Mouse (Mus musculus) kidney, postnatal 0 days (tissue): ENCODE measurements around the gene Fbf1. TPM values are rescaled to one million over a fixed set of nuclear protein-coding genes. Genes with fewer than 3 reads are reported as not detected.

Experiments
- ATAC-seq: fragments of 200-750 bp; cut with Nextera tagmentation; replicated peaks from 2 replicates; pipeline ENCODE4 v1.8.0; 2017; ENCODE audit warnings: low read depth, moderate number of reproducible peaks, moderate TSS enrichment, moderate library complexity; ENCODE audit not compliant: low FRiP score
- DNase-seq: peaks from one replicate; pipeline ENCODE4 v3.0.0-alpha.2; 2016; ENCODE audit warnings: low spot score
- H3K27ac ChIP-seq: fragments of 300-500 bp; sonication (generic); 2 replicates; pipeline ENCODE4 v1.5.1; 2014; ENCODE audit warnings: mild to moderate bottlenecking
- H3K27me3 ChIP-seq: fragments of 300-500 bp; sonication (generic); 2 replicates; pipeline ENCODE4 v1.6.1; 2014; ENCODE audit warnings: low read length, mixed read lengths; ENCODE audit not compliant: insufficient read depth
- H3K36me3 ChIP-seq: fragments of 300-500 bp; sonication (generic); 2 replicates; pipeline ENCODE4 v1.6.1; 2014; ENCODE audit warnings: low read length, mixed read lengths; ENCODE audit not compliant: insufficient read depth
- H3K4me1 ChIP-seq: fragments of 300-500 bp; sonication (generic); replicated peaks from 2 replicates; pipeline ENCODE4 v1.6.1; 2014; ENCODE audit warnings: antibody characterized with exemption, low read length, mixed read lengths; ENCODE audit not compliant: insufficient read depth
- H3K4me2 ChIP-seq: fragments of 300-500 bp; sonication (generic); 2 replicates; pipeline ENCODE4 v1.6.1; 2014; ENCODE audit warnings: mild to moderate bottlenecking, low read length, moderate library complexity, mixed read lengths
- H3K4me3 ChIP-seq: fragments of 300-500 bp; sonication (generic); replicated peaks from 2 replicates; pipeline ENCODE4 v1.5.1; 2014; ENCODE audit warnings: low read depth, low read length
- H3K9ac ChIP-seq: fragments of 300-500 bp; sonication (generic); 2 replicates; pipeline ENCODE4 v1.6.1; 2014; ENCODE audit warnings: low read depth, low read length
- H3K9me3 ChIP-seq: fragments of 300-500 bp; sonication (generic); replicated peaks from 2 replicates; pipeline ENCODE4 v1.6.1; 2016; ENCODE audit warnings: low read length, inconsistent platforms, mixed read lengths
- CTCF ChIP-seq: IDR thresholded peaks from 2 replicates; pipeline ENCODE4 v1.5.1; 2016; ENCODE audit warnings: antibody characterized with exemption, low read depth, mild to moderate bottlenecking, moderate library complexity
- WGBS: fragments of 180-500 bp; shearing (Covaris S2); extraction: QIAGEN DNeasy Blood & Tissue Kit; methylation state at CpG from one replicate; pipeline ENCODE4 v1.1.7; 2014; 5-methylcytosine and 5-hydroxymethylcytosine counted together
- polyA plus RNA-seq: library from polyadenylated mRNA; unstranded; fragments of >200 nt; fragmentation: Nextera tagmentation; extraction: Ambion mirVana; gene quantifications from 2 replicates; pipeline ENCODE4 v1.2.1, GENCODE M21; 2015

Gene Fbf1
- polyA plus RNA-seq = 16.8 and 20.0 TPM in 2 replicates

GRCm38 (mm10) chr11:116167884-116168439 lies at the start of gene Fbf1:
Fbf1 (minus strand) TSS chr11:116168166.
- peaks cover 20% of the 10 kb centered on the region for H3K4me1 ChIP-seq
- 0 out of 2 replicates have a peak, but pooled peaks have one; percentile 5 for TF ChIP-seq CTCF
- peaks cover 21% of the 10 kb centered on the region; the same call in 1 of the 2 replicates for H3K36me3 ChIP-seq
- H3K9me3 ChIP-seq = no peaks in the 10 kb centered on the region
- peak; percentile 88 for ATAC-seq
- H3K27ac ChIP-seq = peak within 1 kb of the TSS; percentile 93
- DNase-seq = peak; percentile 99
- H3K4me3 ChIP-seq = peak within 1 kb of the TSS; percentile 66
- H3K4me2 ChIP-seq = peak within 1 kb of the TSS; percentile 87
- WGBS = under 1% methylated on average over 40 of the region's 40 CpGs
- H3K9ac ChIP-seq = peak within 1 kb of the TSS; percentile 87
- H3K27me3 ChIP-seq = no peaks in the 10 kb centered on the region

GRCm38 (mm10) chr11:116216549-116216948 lies 48.6 kb upstream of the Fbf1 start:
- Histone ChIP-seq H3K9me3 (no peaks in the 10 kb centered on the region), H3K9ac (no peak overlapping the region), H3K4me1 (peaks cover 12% of the 10 kb centered on the region), H3K36me3 (no peaks in the 10 kb centered on the region), H3K27ac (no peak overlapping the region), H3K4me2 (no peak overlapping the region), H3K4me3 (no peak overlapping the region), H3K27me3 (no peaks in the 10 kb centered on the region)
- DNase-seq = no peak
- TF ChIP-seq CTCF = no peak
- ATAC-seq = no peak
- WGBS = 67% methylated on average over 11 of the region's 11 CpGs

- H3K9ac ChIP-seq = no peak overlapping the region
- no peaks in the 10 kb centered on the region for H3K36me3 ChIP-seq
- H3K4me2 ChIP-seq = no peak overlapping the region
- H3K4me3 ChIP-seq = no peak overlapping the region
- ATAC-seq = no peak
- TF ChIP-seq CTCF = no peak
- peaks cover 12% of the 10 kb centered on the region for H3K4me1 ChIP-seq
- no peak for DNase-seq
- no peak overlapping the region for H3K27ac ChIP-seq
- no peaks in the 10 kb centered on the region for H3K27me3 ChIP-seq
- no peaks in the 10 kb centered on the region for H3K9me3 ChIP-seq
- 90% methylated on average over 6 of the region's 6 CpGs for WGBS
These were observed 48.0 kb upstream of the Fbf1 start for GRCm38 (mm10) chr11:116215991-116216390.

GRCm38 (mm10) chr11:116215181-116215580 lies 47.2 kb upstream of the Fbf1 start:
- Histone ChIP-seq H3K4me2 (no peak overlapping the region), H3K9ac (no peak overlapping the region), H3K27me3 (no peaks in the 10 kb centered on the region), H3K4me3 (no peak overlapping the region), H3K9me3 (no peaks in the 10 kb centered on the region), H3K4me1 (peaks cover 12% of the 10 kb centered on the region), H3K36me3 (no peaks in the 10 kb centered on the region), H3K27ac (no peak overlapping the region)
- TF ChIP-seq CTCF = peak; percentile 60; the same call in 1 of the 2 replicates
- DNase-seq = peak; percentile 35
- no peak for ATAC-seq
- WGBS = 87% methylated on average over 7 of the region's 7 CpGs

- Histone ChIP-seq H3K9me3 (no peaks in the 10 kb centered on the region), H3K9ac (no peak overlapping the region), H3K4me3 (no peak overlapping the region), H3K27ac (no peak overlapping the region), H3K36me3 (no peaks in the 10 kb centered on the region), H3K27me3 (no peaks in the 10 kb centered on the region), H3K4me2 (no peak overlapping the region), H3K4me1 (peaks cover 5% of the 10 kb centered on the region; the same call in 1 of the 2 replicates)
- WGBS = 72% methylated on average over 13 of the region's 13 CpGs
- DNase-seq (peak; percentile 52), ATAC-seq (no peak)
- no peak for TF ChIP-seq CTCF
These were observed 46.0 kb upstream of the Fbf1 start for GRCm38 (mm10) chr11:116213877-116214510.

GRCm38 (mm10) chr11:116212847-116213246 lies 44.9 kb upstream of the Fbf1 start:
- no peaks in the 10 kb centered on the region for H3K9me3 ChIP-seq
- H3K4me1 ChIP-seq = no peaks in the 10 kb centered on the region
- 91% methylated on average over 6 of the region's 6 CpGs for WGBS
- no peak for DNase-seq
- no peaks in the 10 kb centered on the region for H3K36me3 ChIP-seq
- ATAC-seq = no peak
- TF ChIP-seq CTCF = no peak
- no peaks in the 10 kb centered on the region for H3K27me3 ChIP-seq
- no peak overlapping the region for H3K9ac ChIP-seq
- no peak overlapping the region for H3K27ac ChIP-seq
- H3K4me2 ChIP-seq = no peak overlapping the region
- no peak overlapping the region for H3K4me3 ChIP-seq
